Mouse (Mus musculus): ENCODE measurements at regions not wholly inside any gene's neighbourhood (a gene's known extent, or its start where the extent isn't known, plus 50 kb on each side); places are given as distances from the start of the nearest gene placed in this dataset.
A peak's percentile ranks its signal among the peaks of the same experiment; 100 is the strongest.

DNA sequence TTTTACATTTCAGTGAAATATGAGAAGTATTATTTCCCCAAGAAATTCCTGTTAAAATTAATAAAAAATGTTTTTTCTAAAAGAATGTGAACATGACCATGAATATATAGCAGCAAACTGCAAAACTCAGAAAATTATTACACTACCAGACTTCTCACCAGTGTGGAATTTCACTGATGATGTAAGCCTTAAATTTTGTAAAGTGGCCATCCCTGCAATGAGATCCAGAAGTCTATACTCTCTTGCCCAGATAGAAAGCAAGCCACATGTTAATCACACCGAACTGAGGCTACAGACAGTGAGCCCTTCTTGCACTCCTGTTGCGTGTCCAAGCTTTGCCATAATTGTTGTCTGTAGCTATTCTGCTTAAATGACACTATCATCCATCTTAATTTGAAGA is 62.6 kb upstream of the P3h2 start:
- DNase-seq = no peak

DNA sequence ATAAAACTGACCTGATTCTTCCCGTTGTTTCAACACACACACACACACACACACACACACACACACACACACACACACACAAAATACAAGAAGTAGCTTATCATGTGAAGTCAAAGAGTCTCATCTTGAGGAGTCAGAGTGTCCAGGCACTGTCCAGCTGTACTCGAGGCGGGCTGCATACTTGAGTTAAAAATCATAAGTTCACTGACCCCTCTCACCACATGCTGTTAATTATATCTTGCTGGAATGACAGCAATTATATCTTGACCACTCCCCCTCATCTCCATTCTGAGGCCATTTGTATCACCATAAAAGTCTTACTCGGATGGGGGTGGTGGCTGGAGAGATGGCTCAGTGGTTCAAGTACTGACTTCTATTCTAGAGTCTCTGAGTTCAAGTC is 58.5 kb upstream of the P3h2 start:
- peak; percentile 15 to 44 for DNase-seq

DNA sequence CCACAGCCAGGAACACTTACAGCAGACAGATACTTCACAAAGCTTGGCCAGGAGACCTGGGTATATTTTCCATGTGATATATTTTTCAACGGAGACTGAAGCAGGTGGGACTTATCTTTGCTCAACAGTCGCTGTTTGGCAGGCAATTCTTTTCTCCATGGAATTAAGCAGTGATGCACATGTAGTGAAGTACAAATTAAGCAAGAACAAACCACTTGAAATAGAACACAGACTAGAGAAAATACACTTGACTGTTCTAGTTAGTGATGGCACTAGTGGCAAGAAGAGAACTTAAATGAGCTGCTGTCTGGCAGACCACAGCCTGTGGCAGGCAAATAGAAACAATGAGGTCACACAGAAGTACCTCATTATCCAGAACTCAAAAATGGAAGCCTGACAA is 57.8 kb upstream of the P3h2 start:
- DNase-seq = no peak

- no peak for DNase-seq
Observed at GRCm38 (mm10) chr16:26157606-26158005, 52.0 kb upstream of the P3h2 start.

Data from kidney, postnatal 36 days (tissue).